Mouse (Mus musculus) MEL (cell line): ENCODE measurements around the gene Brpf3.

Experiments
- CTCF ChIP-seq, 3 experiments: IDR thresholded peaks in 2 of 3; conservative IDR thresholded peaks in 1 of 3; 2 replicates each; pipeline ENCODE4 v1.5.1; 2011 to 2012; ENCODE audit warnings: low read length in 3 of 3, low read depth in 2 of 3, mild to moderate bottlenecking in 2 of 3, improper control_type of control experiment in 1 of 3, inconsistent platforms in 1 of 3, mixed read lengths in 1 of 3, moderate library complexity in 1 of 3; ENCODE audit not compliant: control insufficient read depth in 1 of 3, insufficient read depth in 1 of 3, poor library complexity in 1 of 3, severe bottlenecking in 1 of 3
- JUND ChIP-seq: IDR thresholded peaks from 2 replicates; pipeline ENCODE4 v1.6.1; 2011; ENCODE audit warnings: low read depth, mild to moderate bottlenecking, improper control_type of control experiment, low read length
- MAX ChIP-seq: IDR thresholded peaks from 2 replicates; pipeline ENCODE4 v1.6.1; 2011; ENCODE audit warnings: low read length, improper control_type of control experiment
- POLR2A ChIP-seq, 2 experiments: IDR thresholded peaks; 2 replicates each; pipeline ENCODE4 v1.6.1; 2011 to 2012; ENCODE audit warnings: low read length in 2 of 2, mild to moderate bottlenecking in 2 of 2, control low read depth in 1 of 2, improper control_type of control experiment in 1 of 2, low read depth in 1 of 2, moderate library complexity in 1 of 2; ENCODE audit not compliant: control insufficient read depth in 1 of 2, insufficient read depth in 1 of 2, poor library complexity in 1 of 2
- RAD21 ChIP-seq: IDR thresholded peaks from 2 replicates; pipeline ENCODE4 v1.6.1; 2011; ENCODE audit warnings: mild to moderate bottlenecking, low read depth, low read length, improper control_type of control experiment
- SMC3 ChIP-seq: IDR thresholded peaks from 2 replicates; pipeline ENCODE4 v1.6.1; 2011; ENCODE audit warnings: low read depth, low read length, improper control_type of control experiment

GRCm38 (mm10) chr17:28820189-28820588, 19.3 kb downstream of the Brpf3 start:
- TF ChIP-seq SMC3: no peak
- no peak for TF ChIP-seq RAD21
- no peak for TF ChIP-seq JUND
- TF ChIP-seq CTCF (IDR thresholded peaks at IDR 0.05 in 2 of 3, conservative IDR thresholded peaks at IDR 0.05 in 1 of 3; ENCODE audit: control insufficient read depth in 1 of 3, insufficient read depth in 1 of 3, low read depth in 2 of 3, low read length in 3 of 3, poor library complexity in 1 of 3, severe bottlenecking in 1 of 3): no peak
- TF ChIP-seq POLR2A (IDR thresholded peaks at IDR 0.05; ENCODE audit: control insufficient read depth in 1 of 2, insufficient read depth in 1 of 2, low read depth in 1 of 2, low read length in 2 of 2, poor library complexity in 1 of 2): no peak
- TF ChIP-seq MAX: no peak
